Comparison of ENCODE assay signal across 11 mouse cellular contexts in the genomic region with DNA sequence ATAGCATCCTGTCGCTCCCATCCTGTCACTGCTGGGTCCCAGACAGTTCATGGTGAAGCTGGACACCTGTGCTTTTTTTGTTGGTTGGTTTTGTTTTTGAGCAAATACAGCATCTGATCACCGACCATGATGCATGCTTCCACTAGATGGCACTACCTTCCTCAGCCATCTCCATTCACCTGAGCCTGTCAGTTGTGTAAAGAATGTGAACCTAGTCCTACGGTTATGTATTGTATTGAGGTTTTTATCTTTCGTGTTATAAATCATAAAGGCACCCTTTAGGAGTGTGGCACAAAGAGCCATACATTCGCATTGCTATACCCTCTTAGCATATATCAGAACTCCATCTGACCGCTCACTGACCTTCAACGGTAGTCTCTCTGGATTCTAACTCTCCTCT. TPM values are rescaled to one million over a fixed set of nuclear protein-coding genes. Genes with fewer than 3 reads are reported as not detected.
DNase-seq lines count a peak whose midpoint lies in the region; ATAC-seq and TF ChIP-seq lines count a peak whose summit lies in the region.
"Had no signal": no experiment of that assay in that cellular context is flagged by ENCODE, and none has a peak within 500 bp of the region (broad histone marks: within the 10 kb centered on the region; RNA-seq: fewer than 3 reads in every experiment).

No protein-coding gene starts in this region.

- no peak overlapping the region for H3K4me2 ChIP-seq in forebrain, embryonic 11.5 days (ENCODE audit: low read depth, low read length, severe bottlenecking)
- H3K4me2 ChIP-seq in lung, postnatal 0 days (replicated peaks; ENCODE audit: low read depth, low read length), result no peak overlapping the region
- H3K4me2 ChIP-seq in hindbrain, embryonic 12.5 days (replicated peaks), result no peak overlapping the region
- H3K4me2 ChIP-seq in stomach, postnatal 0 days (replicated peaks; ENCODE audit: low read depth), result no peak overlapping the region
- H3K4me2 ChIP-seq: embryonic facial prominence, embryonic 15.5 days; limb, embryonic 15.5 days had no signal

- H3K9ac ChIP-seq in forebrain, embryonic 11.5 days (ENCODE audit: low read length), result no peak overlapping the region
- H3K9ac ChIP-seq in lung, postnatal 0 days (replicated peaks; ENCODE audit: low read depth), result no peak overlapping the region
- no peak overlapping the region for H3K9ac ChIP-seq in hindbrain, embryonic 12.5 days
- H3K9ac ChIP-seq in stomach, postnatal 0 days (ENCODE audit: low read length), result no peak overlapping the region
- H3K9ac ChIP-seq: embryonic facial prominence, embryonic 15.5 days; limb, embryonic 15.5 days had no signal

- H3K4me1 ChIP-seq in forebrain, embryonic 11.5 days (replicated peaks; ENCODE audit: control insufficient read depth, insufficient read depth, low read length), result no peaks in the 10 kb centered on the region
- peaks cover 6% of the 10 kb centered on the region for H3K4me1 ChIP-seq in forebrain, embryonic 10.5 days
- H3K4me1 ChIP-seq in lung, postnatal 0 days (ENCODE audit: insufficient read depth, low read depth, low read length), result no peaks in the 10 kb centered on the region
- H3K4me1 ChIP-seq in hindbrain, embryonic 12.5 days, result peaks cover 3% of the 10 kb centered on the region; the same call in 1 of the 2 replicates
- no peaks in the 10 kb centered on the region for H3K4me1 ChIP-seq in stomach, postnatal 0 days (replicated peaks; ENCODE audit: control insufficient read depth, insufficient read depth)
- H3K4me1 ChIP-seq: embryonic facial prominence, embryonic 15.5 days had no signal

- TF ChIP-seq CTCF in lung, postnatal 0 days (IDR thresholded peaks at IDR 0.05), result peak; percentile 69
- peak; percentile 77 for TF ChIP-seq CTCF in stomach, postnatal 0 days (IDR thresholded peaks at IDR 0.05; ENCODE audit: low read depth)

- DNase-seq in forebrain, embryonic 11.5 days (ENCODE audit: low spot score), result no peak
- no peak for DNase-seq in forebrain, embryonic 10.5 days (ENCODE audit: extremely low spot score, low spot score)
- peak; percentile 14 for DNase-seq in lung, postnatal 0 days (ENCODE audit: low spot score)
- DNase-seq in lung, adult 18-20 months, result no peak
- DNase-seq in stomach, postnatal 0 days (ENCODE audit: low spot score), result no peak
- DNase-seq in layer of hippocampus, adult 9-10 months (ENCODE audit: low spot score), result no peak
- DNase-seq in heart, adult 18-20 months, result no peak
- DNase-seq: right cerebral cortex, postnatal 14 days had no signal

- no peak overlapping the region for H3K27ac ChIP-seq in forebrain, embryonic 11.5 days (ENCODE audit: low read depth, low read length)
- no peak overlapping the region for H3K27ac ChIP-seq in forebrain, embryonic 10.5 days
- no peak overlapping the region for H3K27ac ChIP-seq in lung, postnatal 0 days (ENCODE audit: low read length)
- no peak overlapping the region for H3K27ac ChIP-seq in hindbrain, embryonic 12.5 days
- H3K27ac ChIP-seq in stomach, postnatal 0 days (replicated peaks), result no peak overlapping the region
- H3K27ac ChIP-seq: embryonic facial prominence, embryonic 15.5 days; limb, embryonic 15.5 days had no signal

- H3K36me3 ChIP-seq in forebrain, embryonic 11.5 days (ENCODE audit: control insufficient read depth, insufficient read depth, low read length), result no peaks in the 10 kb centered on the region; the same call in 1 of the 2 replicates
- peaks cover 11% of the 10 kb centered on the region for H3K36me3 ChIP-seq in forebrain, embryonic 10.5 days (replicated peaks)
- peaks cover 6% of the 10 kb centered on the region; the same call in 1 of the 2 replicates for H3K36me3 ChIP-seq in lung, postnatal 0 days (ENCODE audit: insufficient read depth, low read length)
- no peaks in the 10 kb centered on the region for H3K36me3 ChIP-seq in hindbrain, embryonic 12.5 days
- H3K36me3 ChIP-seq in stomach, postnatal 0 days (ENCODE audit: control insufficient read depth, insufficient read depth, low read length), result no peaks in the 10 kb centered on the region; the same call in 1 of the 2 replicates
- H3K36me3 ChIP-seq: embryonic facial prominence, embryonic 15.5 days; limb, embryonic 15.5 days had no signal

- H3K27me3 ChIP-seq in forebrain, embryonic 11.5 days (ENCODE audit: control insufficient read depth, insufficient read depth, low read length), result no peaks in the 10 kb centered on the region
- no peaks in the 10 kb centered on the region for H3K27me3 ChIP-seq in forebrain, embryonic 10.5 days (ENCODE audit: poor library complexity, severe bottlenecking)
- no peaks in the 10 kb centered on the region for H3K27me3 ChIP-seq in lung, postnatal 0 days (replicated peaks; ENCODE audit: insufficient read depth, low read length)
- no peaks in the 10 kb centered on the region for H3K27me3 ChIP-seq in hindbrain, embryonic 12.5 days
- H3K27me3 ChIP-seq in stomach, postnatal 0 days (ENCODE audit: control insufficient read depth, insufficient read depth, low read length), result no peaks in the 10 kb centered on the region
- H3K27me3 ChIP-seq: embryonic facial prominence, embryonic 15.5 days; limb, embryonic 15.5 days had no signal

- no peaks in the 10 kb centered on the region for H3K9me3 ChIP-seq in forebrain, embryonic 11.5 days (ENCODE audit: control insufficient read depth, low read length)
- H3K9me3 ChIP-seq in forebrain, embryonic 10.5 days, result no peaks in the 10 kb centered on the region
- no peaks in the 10 kb centered on the region for H3K9me3 ChIP-seq in lung, postnatal 0 days (ENCODE audit: low read length)
- H3K9me3 ChIP-seq in hindbrain, embryonic 12.5 days (replicated peaks), result no peaks in the 10 kb centered on the region
- H3K9me3 ChIP-seq in stomach, postnatal 0 days (ENCODE audit: control insufficient read depth, low read length), result no peaks in the 10 kb centered on the region
- H3K9me3 ChIP-seq: embryonic facial prominence, embryonic 15.5 days; limb, embryonic 15.5 days had no signal

- H3K4me3 ChIP-seq in forebrain, embryonic 11.5 days (ENCODE audit: low read depth, low read length), result no peak overlapping the region
- H3K4me3 ChIP-seq in forebrain, embryonic 10.5 days, result no peak overlapping the region
- no peak overlapping the region for H3K4me3 ChIP-seq in lung, postnatal 0 days (ENCODE audit: low read depth, low read length)
- H3K4me3 ChIP-seq in hindbrain, embryonic 12.5 days, result no peak overlapping the region
- no peak overlapping the region for H3K4me3 ChIP-seq in stomach, postnatal 0 days (ENCODE audit: low read depth, low read length)
- H3K4me3 ChIP-seq: embryonic facial prominence, embryonic 15.5 days; limb, embryonic 15.5 days had no signal

- WGBS in forebrain, embryonic 11.5 days, result 60% methylated on average over 7 of the region's 7 CpGs
- WGBS in forebrain, embryonic 10.5 days, result 59% methylated on average over 7 of the region's 7 CpGs
- 51% methylated on average over 7 of the region's 7 CpGs for WGBS in lung, postnatal 0 days
- 56% methylated on average over 7 of the region's 7 CpGs for WGBS in hindbrain, embryonic 12.5 days
- 50% methylated on average over 7 of the region's 7 CpGs for WGBS in stomach, postnatal 0 days

- no peak for TF ChIP-seq EP300 in lung, postnatal 0 days (IDR thresholded peaks at IDR 0.05)
- TF ChIP-seq EP300 in stomach, postnatal 0 days (optimal IDR thresholded peaks at IDR 0.05), result no peak

- ATAC-seq in forebrain, embryonic 11.5 days (replicated peaks; ENCODE audit: low FRiP score), result 0 out of 2 replicates have a peak, but pooled peaks have one; percentile 29
- ATAC-seq in lung, postnatal 0 days, result no peak
- peak; percentile 51 for ATAC-seq in hindbrain, embryonic 12.5 days (ENCODE audit: low FRiP score)
- ATAC-seq in stomach, postnatal 0 days (ENCODE audit: low FRiP score, low TSS enrichment), result peak; percentile 69; the same call in 1 of the 2 replicates

RNA-seq across cellular contexts. Expression of a gene that starts 49.9 kb away (rescaled TPM):
- polyA plus RNA-seq in forebrain, embryonic 11.5 days (2014; fragmentation: Nextera tagmentation; extraction: Ambion mirVana), result 3.0 and 3.6 TPM in 2 replicates
- polyA plus RNA-seq in forebrain, embryonic 10.5 days (2016; fragmentation: Nextera tagmentation; extraction: Ambion mirVana), result 1.7 and 2.5 TPM in 2 replicates
- polyA plus RNA-seq in lung, postnatal 0 days (2015; fragmentation: Nextera tagmentation; extraction: Ambion mirVana), result not detected in 2 replicates
- polyA plus RNA-seq in hindbrain, embryonic 12.5 days (2016; fragmentation: Nextera tagmentation; extraction: Ambion mirVana), result 111 and 135 TPM in 2 replicates
- 0.06 TPM in 1 of 2 replicates, not detected in the other for polyA plus RNA-seq in stomach, postnatal 0 days (2015; fragmentation: Nextera tagmentation; extraction: Ambion mirVana)
- total RNA-seq in heart, adult 18-20 months (2021), result not detected

Comparison
In these comparisons a context has a peak if more than half of its experiments do, and no peak if none do; other contexts are left out.
1. RNA of a gene that starts 49.9 kb away (polyA plus RNA-seq): 111 to 135 TPM in hindbrain, embryonic 12.5 days; 3.0 to 3.6 TPM in forebrain, embryonic 11.5 days, 1.7 to 2.5 TPM in forebrain, embryonic 10.5 days, 0.06 TPM in stomach, postnatal 0 days and not detected in lung, postnatal 0 days; every median in the first group is over 10 times any median in the second.